Mouse (Mus musculus): ENCODE data around the gene Fry. TPM values are rescaled to one million over a fixed set of nuclear protein-coding genes. Genes with fewer than 3 reads are reported as not detected.

Fry gene
- polyA plus RNA-seq, 1 experiment from 2014 or later, result 2.4 TPM

DNA sequence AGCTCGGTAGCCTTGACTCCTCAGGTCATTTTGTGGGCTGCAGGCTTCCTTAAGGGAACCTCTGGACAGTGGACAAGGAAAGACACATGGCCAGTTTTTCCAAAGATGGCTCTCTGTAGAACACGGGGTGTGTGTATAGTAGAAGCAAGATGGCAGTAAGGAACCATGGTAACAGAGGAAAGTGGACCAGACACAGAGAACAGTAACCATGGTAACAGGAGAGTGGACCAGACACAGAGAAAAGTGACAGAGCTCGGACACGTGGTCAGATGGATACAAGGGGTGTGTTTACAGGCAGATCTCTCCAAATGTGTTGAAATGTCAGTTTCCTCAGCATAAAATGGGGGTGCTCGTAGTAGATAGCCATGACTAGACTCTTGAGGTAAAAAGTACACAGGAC, 306.6 kb downstream of the Fry start:
- Histone ChIP-seq H3K4me3 (replicated peaks) (no peak overlapping the region), H3K27me3 (no peaks in the 10 kb centered on the region), H3K4me1 (replicated peaks) (no peaks in the 10 kb centered on the region), H3K9ac (no peak overlapping the region), H3K27ac (no peak overlapping the region), H3K4me2 (no peak overlapping the region), H3K36me3 (no peaks in the 10 kb centered on the region), H3K9me3 (replicated peaks) (no peaks in the 10 kb centered on the region)
- DNase-seq (no peak), ATAC-seq (ENCODE audit: low read depth) (no peak)
- 59% methylated on average over 5 of the region's 5 CpGs for WGBS (ENCODE audit: insufficient replicate concordance)

DNA sequence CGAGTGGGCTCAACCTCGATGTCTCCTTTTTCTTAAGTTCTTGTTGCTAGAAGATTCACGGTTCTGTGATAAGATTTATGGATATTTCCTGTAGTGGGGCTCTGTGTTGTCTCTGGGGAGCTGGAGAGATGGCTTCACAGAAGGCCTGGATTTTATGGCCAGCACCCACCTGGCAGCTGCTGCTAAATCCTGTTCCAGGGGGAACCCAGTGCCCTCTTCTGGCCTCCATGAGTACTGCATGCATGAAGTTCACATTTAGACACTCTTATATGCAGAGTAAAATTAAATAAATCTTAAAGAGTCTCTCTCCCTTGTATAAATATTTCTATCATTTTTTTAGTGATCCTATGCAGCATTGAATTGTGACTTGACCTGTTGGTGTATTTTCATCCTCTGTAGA, 308.1 kb downstream of the Fry start:
- no peak overlapping the region for H3K27ac ChIP-seq
- H3K4me3 ChIP-seq (replicated peaks), result no peak overlapping the region
- no peak for DNase-seq
- H3K36me3 ChIP-seq, result peaks cover 2% of the 10 kb centered on the region; the same call in 1 of the 2 replicates
- ATAC-seq (ENCODE audit: low read depth), result no peak
- H3K4me1 ChIP-seq (replicated peaks), result no peaks in the 10 kb centered on the region
- no peaks in the 10 kb centered on the region for H3K27me3 ChIP-seq
- no peak overlapping the region for H3K4me2 ChIP-seq
- H3K9ac ChIP-seq, result no peak overlapping the region
- 78% methylated on average over 3 of the region's 3 CpGs for WGBS (ENCODE audit: insufficient replicate concordance)
- H3K9me3 ChIP-seq (replicated peaks), result no peaks in the 10 kb centered on the region

DNA sequence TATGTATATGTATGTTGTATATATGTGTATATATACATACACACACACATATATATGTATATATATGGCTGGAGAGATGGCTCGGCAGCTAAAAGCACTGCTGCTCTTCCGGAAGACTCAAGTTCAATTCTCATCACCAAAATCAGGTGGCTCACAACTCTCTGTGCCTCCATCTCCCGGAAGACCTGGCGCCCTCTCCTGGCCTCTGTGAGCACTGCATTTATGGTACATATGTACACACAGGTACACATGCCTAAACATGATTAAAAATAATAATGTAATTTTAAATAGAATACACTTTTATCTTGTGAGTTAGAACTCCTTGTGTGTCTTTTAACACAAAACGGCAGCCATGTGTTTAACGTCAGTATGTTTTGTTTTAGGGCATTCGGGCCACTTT, 312.8 kb downstream of the Fry start:
- H3K9ac ChIP-seq, result no peak overlapping the region
- DNase-seq, result no peak
- H3K27ac ChIP-seq, result no peak overlapping the region
- no peak overlapping the region for H3K4me3 ChIP-seq (replicated peaks)
- WGBS (ENCODE audit: insufficient replicate concordance), result 81% methylated on average over 7 of the region's 7 CpGs
- no peaks in the 10 kb centered on the region for H3K27me3 ChIP-seq
- no peak for ATAC-seq (ENCODE audit: low read depth)
- 0 out of 2 replicates have a peak, but pooled peaks cover 7% of the 10 kb centered on the region for H3K9me3 ChIP-seq (replicated peaks)
- H3K36me3 ChIP-seq, result peaks cover 13% of the 10 kb centered on the region
- H3K4me2 ChIP-seq, result no peak overlapping the region
- no peaks in the 10 kb centered on the region for H3K4me1 ChIP-seq (replicated peaks)

DNA sequence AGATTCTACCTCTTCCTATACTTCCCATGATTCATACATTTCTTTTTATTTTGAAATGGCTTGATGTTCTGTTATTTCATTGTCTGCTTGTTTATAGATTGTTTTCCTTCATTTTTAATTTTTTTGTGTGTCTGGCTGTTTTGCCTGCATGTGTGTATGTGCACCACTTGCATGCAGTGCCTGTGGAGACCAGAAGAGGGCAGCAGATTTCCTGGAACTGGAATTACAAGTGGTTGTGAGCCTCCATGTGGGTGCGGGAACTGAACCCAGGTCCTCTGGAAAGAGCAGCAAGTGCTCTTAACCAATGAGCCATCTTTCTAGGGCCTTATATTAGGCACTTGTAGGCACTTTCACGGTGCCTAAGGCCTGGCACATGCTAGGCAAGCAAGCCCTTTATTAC, 314.5 kb downstream of the Fry start:
- WGBS (ENCODE audit: insufficient replicate concordance), result 78% methylated on average over 2 of the region's 2 CpGs
- Histone ChIP-seq H3K27me3 (no peaks in the 10 kb centered on the region), H3K4me2 (no peak overlapping the region), H3K4me1 (replicated peaks) (no peaks in the 10 kb centered on the region), H3K9me3 (replicated peaks) (0 out of 2 replicates have a peak, but pooled peaks cover 7% of the 10 kb centered on the region), H3K36me3 (peaks cover 13% of the 10 kb centered on the region), H3K27ac (no peak overlapping the region), H3K9ac (no peak overlapping the region), H3K4me3 (replicated peaks) (no peak overlapping the region)
- ATAC-seq (ENCODE audit: low read depth) (no peak), DNase-seq (no peak)

DNA sequence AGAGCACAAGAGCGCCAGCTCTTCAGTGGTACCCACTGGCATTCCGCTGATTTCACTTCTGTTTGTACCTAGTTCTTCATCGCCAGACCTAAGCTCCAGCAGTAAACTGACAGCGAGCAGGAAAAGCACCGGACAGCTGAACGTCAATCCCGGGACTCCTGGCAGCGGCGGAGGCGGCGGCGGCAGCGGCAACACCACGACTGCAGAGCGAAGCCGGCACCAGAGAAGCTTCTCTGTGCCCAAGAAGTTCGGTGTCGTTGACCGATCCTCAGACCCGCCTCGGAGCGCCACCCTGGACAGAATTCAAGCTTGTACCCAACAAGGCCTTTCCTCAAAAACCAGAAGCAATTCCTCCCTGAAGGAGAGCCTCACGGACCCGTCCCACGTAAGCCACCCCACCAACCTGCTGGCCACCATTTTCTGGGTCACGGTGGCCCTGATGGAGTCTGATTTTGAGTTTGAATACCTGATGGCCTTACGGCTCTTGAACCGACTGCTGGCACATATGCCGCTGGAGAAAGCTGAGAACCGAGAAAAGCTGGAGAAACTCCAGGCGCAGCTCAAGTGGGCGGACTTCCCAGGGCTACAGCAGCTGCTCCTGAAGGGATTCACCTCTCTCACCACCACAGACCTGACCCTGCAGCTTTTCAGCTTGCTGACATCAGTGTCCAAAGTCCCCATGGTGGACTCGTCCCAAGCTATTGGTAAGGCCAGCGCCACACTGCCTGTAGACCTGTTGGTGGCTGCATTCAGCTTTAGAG, 318.4 kb downstream of the Fry start:
- ATAC-seq (ENCODE audit: low read depth), result 0 out of 2 replicates have a peak, but pooled peaks have one; percentile 30
- no peaks in the 10 kb centered on the region for H3K4me1 ChIP-seq (replicated peaks)
- H3K9me3 ChIP-seq (replicated peaks), result 0 out of 2 replicates have a peak, but pooled peaks cover 7% of the 10 kb centered on the region
- peak overlapping the region; percentile 44 for H3K4me2 ChIP-seq
- H3K9ac ChIP-seq, result peak overlapping the region; percentile 23; the same call in 1 of the 2 replicates
- WGBS (ENCODE audit: insufficient replicate concordance), result 42% methylated on average over 34 of the region's 34 CpGs
- H3K27me3 ChIP-seq, result no peaks in the 10 kb centered on the region
- H3K27ac ChIP-seq, result no peak overlapping the region
- H3K4me3 ChIP-seq (replicated peaks), result peak overlapping the region; percentile 26
- DNase-seq, result no peak
- peaks cover 9% of the 10 kb centered on the region for H3K36me3 ChIP-seq

DNA sequence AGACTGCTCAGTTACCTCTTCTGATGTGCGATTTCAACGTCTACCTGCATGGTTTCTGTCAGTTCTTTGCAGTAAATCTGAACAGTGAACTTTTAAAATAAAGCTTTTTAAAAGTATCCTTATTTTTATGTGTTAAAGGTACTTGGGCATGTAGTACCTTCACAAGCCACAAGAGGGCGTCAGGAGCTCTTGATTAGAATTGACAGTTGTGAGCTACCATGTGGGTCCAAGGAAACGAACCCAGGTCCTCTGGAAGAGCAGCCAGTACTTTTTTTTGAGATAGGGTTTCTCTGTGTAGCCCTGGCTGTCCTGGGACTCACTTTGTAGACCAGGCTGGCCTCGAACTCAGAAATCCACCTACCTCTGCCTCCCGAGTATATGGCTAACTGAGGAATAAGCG, 323.2 kb downstream of the Fry start:
- Histone ChIP-seq H3K27me3 (no peaks in the 10 kb centered on the region), H3K4me2 (no peak overlapping the region), H3K9ac (no peak overlapping the region), H3K9me3 (replicated peaks) (no peaks in the 10 kb centered on the region), H3K4me1 (replicated peaks) (no peaks in the 10 kb centered on the region), H3K36me3 (no peaks in the 10 kb centered on the region), H3K4me3 (replicated peaks) (no peak overlapping the region), H3K27ac (no peak overlapping the region)
- 36% methylated on average over 7 of the region's 7 CpGs for WGBS (ENCODE audit: insufficient replicate concordance)
- ATAC-seq (ENCODE audit: low read depth) (no peak), DNase-seq (peak; percentile 31)

DNA sequence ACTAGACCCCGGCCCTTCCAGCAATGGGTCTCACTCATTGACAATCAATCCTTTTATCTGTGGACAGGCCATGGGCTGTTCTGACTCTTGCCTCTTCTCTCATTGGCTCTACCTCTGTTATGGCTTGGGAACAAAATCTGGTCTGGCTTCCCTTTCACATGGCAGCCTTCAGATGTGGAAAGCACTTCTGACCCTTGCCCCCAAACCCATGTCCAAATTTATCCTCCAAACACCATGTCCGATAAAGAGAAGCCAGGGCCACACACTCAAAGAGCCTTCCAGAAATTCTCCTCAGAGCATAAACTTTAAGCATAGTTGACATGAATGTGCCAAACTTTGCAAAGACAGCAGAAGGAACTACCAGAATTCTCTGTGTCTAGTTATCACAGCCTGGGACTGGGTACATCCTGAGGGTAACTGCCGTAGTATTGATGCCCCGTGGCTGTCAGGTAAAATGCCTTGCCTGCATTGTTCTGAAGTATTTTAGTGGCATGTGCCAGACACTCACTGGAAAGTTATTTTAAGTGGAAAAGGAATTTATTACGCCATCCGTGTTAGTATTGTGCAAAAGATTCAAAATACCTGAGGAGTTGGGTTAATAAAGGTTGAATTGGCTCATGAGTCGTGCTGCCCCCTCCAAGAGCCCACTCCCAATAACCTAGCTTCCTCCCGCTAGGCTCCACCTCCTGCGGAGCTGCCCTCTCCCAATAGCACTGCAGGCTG, 333.0 kb downstream of the Fry start:
- Histone ChIP-seq H3K9me3 (replicated peaks) (0 out of 2 replicates have a peak, but pooled peaks cover 11% of the 10 kb centered on the region), H3K9ac (no peak overlapping the region), H3K4me3 (replicated peaks) (no peak overlapping the region), H3K27me3 (no peaks in the 10 kb centered on the region), H3K4me1 (replicated peaks) (no peaks in the 10 kb centered on the region), H3K4me2 (no peak overlapping the region), H3K36me3 (peaks cover 20% of the 10 kb centered on the region), H3K27ac (no peak overlapping the region)
- ATAC-seq (ENCODE audit: low read depth) (no peak), DNase-seq (no peak)
- WGBS (ENCODE audit: insufficient replicate concordance), result 76% methylated on average over 9 of the region's 9 CpGs

DNA sequence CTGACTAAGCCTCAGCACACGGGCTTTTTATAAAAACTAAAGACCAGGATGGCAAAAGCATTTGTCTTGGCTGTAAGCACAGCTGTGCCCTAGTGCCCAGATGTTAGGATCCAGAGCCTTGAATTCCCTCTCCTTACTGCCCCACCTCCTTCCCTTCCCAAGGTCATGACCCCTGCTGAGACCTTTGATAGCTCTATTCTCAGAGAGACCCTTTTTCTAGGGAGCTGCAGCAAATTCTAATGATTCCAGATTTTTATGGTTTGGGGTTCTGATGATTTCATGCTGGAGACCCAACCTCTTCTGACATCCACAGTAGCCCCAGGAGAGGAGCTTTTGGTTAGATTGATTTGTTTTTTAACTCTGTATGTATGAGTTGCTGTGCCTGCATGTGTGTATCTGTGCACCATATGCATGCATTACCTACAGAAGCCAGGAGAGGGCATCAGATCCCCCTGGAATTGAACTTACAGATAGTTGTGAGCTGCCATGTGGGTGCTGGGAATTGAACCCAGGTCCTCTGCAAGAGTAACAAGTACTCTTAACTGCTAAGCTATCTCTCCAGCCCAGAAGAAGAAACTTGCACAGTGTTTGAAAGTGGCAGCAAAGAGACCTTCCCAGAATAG, 333.7 kb downstream of the Fry start:
- Histone ChIP-seq H3K9me3 (replicated peaks) (0 out of 2 replicates have a peak, but pooled peaks cover 11% of the 10 kb centered on the region), H3K4me3 (replicated peaks) (no peak overlapping the region), H3K27me3 (no peaks in the 10 kb centered on the region), H3K27ac (no peak overlapping the region), H3K36me3 (peaks cover 20% of the 10 kb centered on the region), H3K4me1 (replicated peaks) (no peaks in the 10 kb centered on the region), H3K4me2 (no peak overlapping the region), H3K9ac (no peak overlapping the region)
- no peak for ATAC-seq (ENCODE audit: low read depth)
- DNase-seq, result no peak
- 65% methylated on average over 1 of the region's 1 CpGs for WGBS (ENCODE audit: insufficient replicate concordance)

DNA sequence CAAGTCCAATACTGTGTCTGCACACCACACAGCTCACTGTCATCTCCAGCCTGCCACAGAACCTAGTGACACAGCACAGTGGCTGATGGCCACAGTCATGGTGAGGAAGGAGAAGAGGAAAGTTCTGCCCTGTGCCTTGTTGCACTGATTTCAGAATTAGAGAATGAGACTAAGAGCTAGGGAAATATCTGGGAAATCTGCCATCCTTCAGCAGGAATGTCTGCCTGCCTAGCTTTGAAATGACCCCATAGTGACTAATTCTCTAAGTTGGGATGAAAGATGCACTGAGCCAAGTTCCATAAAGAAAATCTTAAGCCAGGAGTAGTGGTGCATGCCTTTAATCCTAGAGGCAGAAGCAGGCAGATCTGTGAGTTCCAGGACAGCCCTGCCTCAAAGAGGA, 334.2 kb downstream of the Fry start:
- H3K4me3 ChIP-seq (replicated peaks), result no peak overlapping the region
- no peak overlapping the region for H3K4me2 ChIP-seq
- H3K9ac ChIP-seq, result no peak overlapping the region
- peaks cover 20% of the 10 kb centered on the region for H3K36me3 ChIP-seq
- H3K9me3 ChIP-seq (replicated peaks), result 0 out of 2 replicates have a peak, but pooled peaks cover 11% of the 10 kb centered on the region
- no peak overlapping the region for H3K27ac ChIP-seq
- H3K4me1 ChIP-seq (replicated peaks), result no peaks in the 10 kb centered on the region
- H3K27me3 ChIP-seq, result no peaks in the 10 kb centered on the region
- ATAC-seq (ENCODE audit: low read depth) (no peak), DNase-seq (no peak)

DNA sequence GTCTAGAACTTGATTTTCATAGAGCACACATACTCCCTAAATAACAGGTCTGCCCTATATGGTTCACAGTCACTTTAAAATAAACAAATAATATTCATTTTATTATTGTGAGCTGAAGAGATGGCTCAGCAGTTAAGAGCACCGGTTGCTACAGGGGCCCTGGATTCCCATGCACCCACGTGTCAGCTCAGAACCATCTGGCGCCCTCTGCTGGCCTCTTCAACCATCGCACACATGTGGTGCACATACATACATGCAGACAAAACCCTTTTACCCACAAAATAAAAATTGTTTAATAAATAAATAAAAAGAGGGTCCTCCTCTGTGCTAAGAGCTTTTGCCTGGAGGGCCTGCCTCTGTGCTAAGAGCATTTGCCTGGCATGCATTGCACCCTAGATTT, 335.0 kb downstream of the Fry start:
- H3K9me3 ChIP-seq (replicated peaks), result 0 out of 2 replicates have a peak, but pooled peaks cover 11% of the 10 kb centered on the region
- H3K9ac ChIP-seq, result no peak overlapping the region
- H3K4me1 ChIP-seq (replicated peaks), result no peaks in the 10 kb centered on the region
- ATAC-seq (ENCODE audit: low read depth), result no peak
- no peak overlapping the region for H3K4me2 ChIP-seq
- H3K27ac ChIP-seq, result no peak overlapping the region
- WGBS (ENCODE audit: insufficient replicate concordance), result 68% methylated on average over 4 of the region's 4 CpGs
- H3K4me3 ChIP-seq (replicated peaks), result no peak overlapping the region
- peaks cover 20% of the 10 kb centered on the region for H3K36me3 ChIP-seq
- no peak for DNase-seq
- no peaks in the 10 kb centered on the region for H3K27me3 ChIP-seq

DNA sequence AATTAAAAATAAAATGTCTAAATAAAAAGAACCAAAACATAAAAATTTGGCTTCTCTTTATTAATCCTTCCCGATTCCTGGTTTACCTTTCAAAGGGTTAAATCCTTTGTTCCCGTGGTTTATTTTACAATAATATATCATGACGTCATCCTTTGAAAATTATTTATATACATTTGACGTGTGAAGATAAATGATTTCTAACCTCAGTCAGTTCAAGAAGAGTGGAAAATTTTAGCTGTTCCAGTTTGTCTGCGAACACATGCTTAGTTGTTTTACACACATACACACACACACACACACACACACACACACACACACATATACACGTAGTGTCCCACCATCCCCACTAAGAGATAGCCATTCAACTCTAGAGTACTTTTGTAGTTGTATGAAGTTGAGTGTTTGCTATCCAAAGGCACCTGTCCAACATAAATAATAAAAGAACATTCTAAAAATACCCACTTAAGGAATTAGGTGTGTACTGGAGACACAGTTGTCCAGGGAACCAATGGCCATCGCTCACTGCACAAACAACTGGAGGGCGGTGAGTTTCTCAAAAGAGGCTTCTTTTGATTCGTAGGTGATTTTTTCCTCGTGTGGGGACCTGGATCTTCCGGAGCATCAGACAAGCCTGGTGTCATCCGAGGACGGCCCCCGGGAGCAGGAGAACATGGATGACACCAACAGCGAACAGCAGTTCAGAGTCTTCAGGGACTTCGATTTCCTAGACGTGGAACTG, 338.9 kb downstream of the Fry start:
- no peak overlapping the region for H3K4me2 ChIP-seq
- no peak overlapping the region for H3K9ac ChIP-seq
- no peak overlapping the region for H3K4me3 ChIP-seq (replicated peaks)
- no peaks in the 10 kb centered on the region for H3K4me1 ChIP-seq (replicated peaks)
- WGBS (ENCODE audit: insufficient replicate concordance), result 75% methylated on average over 17 of the region's 17 CpGs
- peaks cover 18% of the 10 kb centered on the region for H3K36me3 ChIP-seq
- ATAC-seq (ENCODE audit: low read depth) (no peak), DNase-seq (no peak)
- H3K27me3 ChIP-seq, result no peaks in the 10 kb centered on the region
- H3K9me3 ChIP-seq (replicated peaks), result 0 out of 2 replicates have a peak, but pooled peaks cover 6% of the 10 kb centered on the region
- H3K27ac ChIP-seq, result no peak overlapping the region

Measured in liver, embryonic 13.5 days (tissue).